ENCODE assay signal across 13 mouse cellular contexts in genomic region chr13:44167186-44167585, GRCm38 (mm10).
A peak's percentile ranks its signal among the peaks of the same experiment; 100 is the strongest.
DNase-seq lines count a peak whose midpoint lies in the region; ATAC-seq lines count a peak whose summit lies in the region.
"Had no signal": no experiment of that assay in that cellular context is flagged by ENCODE, and none has a peak within 500 bp of the region (broad histone marks: within the 10 kb centered on the region; RNA-seq: fewer than 3 reads in every experiment).

No protein-coding gene starts in this region.

- no peaks in the 10 kb centered on the region for H3K36me3 ChIP-seq in embryonic facial prominence, embryonic 13.5 days
- H3K36me3 ChIP-seq: hindbrain, embryonic 15.5 days; limb, embryonic 12.5 days; midbrain, embryonic 13.5 days had no signal

- H3K4me1 ChIP-seq in embryonic facial prominence, embryonic 13.5 days: peaks cover 9% of the 10 kb centered on the region
- H3K4me1 ChIP-seq: hindbrain, embryonic 15.5 days had no signal

- no peaks in the 10 kb centered on the region for H3K27me3 ChIP-seq in embryonic facial prominence, embryonic 13.5 days
- H3K27me3 ChIP-seq: hindbrain, embryonic 15.5 days had no signal

- no peak overlapping the region for H3K4me3 ChIP-seq in embryonic facial prominence, embryonic 13.5 days
- H3K4me3 ChIP-seq: hindbrain, embryonic 15.5 days; limb, embryonic 12.5 days; midbrain, embryonic 13.5 days had no signal

- no peak overlapping the region for H3K27ac ChIP-seq in embryonic facial prominence, embryonic 13.5 days
- H3K27ac ChIP-seq: hindbrain, embryonic 15.5 days; limb, embryonic 12.5 days; midbrain, embryonic 13.5 days had no signal

- H3K4me2 ChIP-seq in embryonic facial prominence, embryonic 13.5 days: 0 out of 2 replicates have a peak overlapping the region, but pooled peaks have one; percentile 27
- H3K4me2 ChIP-seq: hindbrain, embryonic 15.5 days; limb, embryonic 12.5 days; midbrain, embryonic 13.5 days had no signal

- H3K9ac ChIP-seq in embryonic facial prominence, embryonic 13.5 days: no peak overlapping the region
- H3K9ac ChIP-seq: hindbrain, embryonic 15.5 days; limb, embryonic 12.5 days; midbrain, embryonic 13.5 days had no signal

- ATAC-seq in embryonic facial prominence, embryonic 13.5 days (ENCODE audit: insufficient number of reproducible peaks, insufficient read depth, low FRiP score, low TSS enrichment, low read depth): 0 out of 2 replicates have a peak, but pooled peaks have one; percentile 37
- no peak for ATAC-seq in monocyte, adult 5-6 weeks (replicated peaks; ENCODE audit: insufficient number of reproducible peaks, low FRiP score, low TSS enrichment, poor library complexity, severe bottlenecking)
- ATAC-seq: midbrain, embryonic 13.5 days had no signal

- peak; percentile 28 for DNase-seq in kidney, postnatal 14 days
- no peak for DNase-seq in kidney, adult 18-20 months
- DNase-seq in brain, embryonic 18.5 days (ENCODE audit: low read depth, low spot score): peak; percentile 12
- peak; percentile 30 to 36 for DNase-seq in layer of hippocampus, adult 8-10 months (ENCODE audit: low spot score in 2 of 2)
- no peak for DNase-seq in thymus, postnatal 0 days (ENCODE audit: low spot score)
- DNase-seq in gastrocnemius, postnatal 10 days: no peak
- DNase-seq: adrenal gland, postnatal 36 days; thymus, postnatal 36 days had no signal

- WGBS in embryonic facial prominence, embryonic 13.5 days: 22% methylated on average over 9 of the region's 9 CpGs

- no peaks in the 10 kb centered on the region for H3K9me3 ChIP-seq in embryonic facial prominence, embryonic 13.5 days
- H3K9me3 ChIP-seq: hindbrain, embryonic 15.5 days; limb, embryonic 12.5 days; midbrain, embryonic 13.5 days had no signal

Comparison
In these comparisons a context has a peak if more than half of its experiments do, and no peak if none do; other contexts are left out.
1. DNase-seq: peak in kidney, postnatal 14 days (single experiment), brain, embryonic 18.5 days (single experiment) and layer of hippocampus, adult 8-10 months (2 of 2); none in kidney, adult 18-20 months (single experiment), thymus, postnatal 0 days (single experiment) and gastrocnemius, postnatal 10 days (single experiment).